Mouse (Mus musculus): ENCODE data around the gene 1520401A03Rik. TPM values are rescaled to one million over a fixed set of nuclear protein-coding genes. Genes with fewer than 3 reads are reported as not detected.

Gene 1520401A03Rik
- polyA plus RNA-seq, 1 experiment from 2014 or later, result 0.05 TPM

- H3K9ac ChIP-seq, result 0 out of 2 replicates have a peak overlapping the region, but pooled peaks have one; percentile 2
- H3K4me2 ChIP-seq, result peak overlapping the region; percentile 38
- ATAC-seq (ENCODE audit: low read depth) (no peak), DNase-seq (no peak)
- peaks cover 42% of the 10 kb centered on the region for H3K27me3 ChIP-seq
- H3K4me1 ChIP-seq (replicated peaks), result peaks cover 20% of the 10 kb centered on the region
- H3K9me3 ChIP-seq (replicated peaks), result no peaks in the 10 kb centered on the region
- 64% methylated on average over 11 of the region's 11 CpGs for WGBS (ENCODE audit: insufficient replicate concordance)
- peak overlapping the region; percentile 21 for H3K4me3 ChIP-seq (replicated peaks)
- H3K36me3 ChIP-seq, result peaks cover 5% of the 10 kb centered on the region; the same call in 1 of the 2 replicates
- no peak overlapping the region for H3K27ac ChIP-seq
These were observed 27.0 kb upstream of the 1520401A03Rik start for GRCm38 (mm10) chr17:23749400-23750191.

GRCm38 (mm10) chr17:23748631-23749391 lies 26.2 kb upstream of the 1520401A03Rik start:
- Histone ChIP-seq H3K9ac (0 out of 2 replicates have a peak overlapping the region, but pooled peaks have one; percentile 2), H3K4me1 (replicated peaks) (peaks cover 20% of the 10 kb centered on the region), H3K27ac (no peak overlapping the region), H3K36me3 (peaks cover 5% of the 10 kb centered on the region; the same call in 1 of the 2 replicates), H3K9me3 (replicated peaks) (no peaks in the 10 kb centered on the region), H3K27me3 (peaks cover 50% of the 10 kb centered on the region), H3K4me2 (peak overlapping the region; percentile 38), H3K4me3 (replicated peaks) (peak overlapping the region; percentile 21)
- DNase-seq (peak; percentile 60), ATAC-seq (ENCODE audit: low read depth) (peak; percentile 11; the same call in 1 of the 2 replicates)
- WGBS (ENCODE audit: insufficient replicate concordance), result 24% methylated on average over 10 of the region's 10 CpGs

GRCm38 (mm10) chr17:23748026-23748425 lies 25.4 kb upstream of the 1520401A03Rik start:
- no peak for DNase-seq
- ATAC-seq (ENCODE audit: low read depth), result no peak

GRCm38 (mm10) chr17:23747471-23747870 lies 24.9 kb upstream of the 1520401A03Rik start:
- ATAC-seq (ENCODE audit: low read depth) (no peak), DNase-seq (no peak)
- H3K4me3 ChIP-seq (replicated peaks), result no peak overlapping the region
- no peak overlapping the region for H3K9ac ChIP-seq
- H3K4me1 ChIP-seq (replicated peaks), result peaks cover 22% of the 10 kb centered on the region
- H3K9me3 ChIP-seq (replicated peaks), result no peaks in the 10 kb centered on the region
- H3K27ac ChIP-seq, result no peak overlapping the region
- H3K36me3 ChIP-seq, result peaks cover 3% of the 10 kb centered on the region; the same call in 1 of the 2 replicates
- no peak overlapping the region for H3K4me2 ChIP-seq
- 61% methylated on average over 3 of the region's 3 CpGs for WGBS (ENCODE audit: insufficient replicate concordance)
- peaks cover 63% of the 10 kb centered on the region for H3K27me3 ChIP-seq

More at GRCm38 (mm10) chr17:23748026-23748425, 25.4 kb upstream of the 1520401A03Rik start:
- H3K4me2 ChIP-seq, result no peak overlapping the region
- H3K4me1 ChIP-seq (replicated peaks), result peaks cover 20% of the 10 kb centered on the region
- peaks cover 57% of the 10 kb centered on the region for H3K27me3 ChIP-seq
- H3K4me3 ChIP-seq (replicated peaks), result no peak overlapping the region
- H3K9ac ChIP-seq, result no peak overlapping the region
- no peak overlapping the region for H3K27ac ChIP-seq
- 17% methylated on average over 6 of the region's 6 CpGs for WGBS (ENCODE audit: insufficient replicate concordance)
- H3K9me3 ChIP-seq (replicated peaks), result no peaks in the 10 kb centered on the region
- H3K36me3 ChIP-seq, result peaks cover 5% of the 10 kb centered on the region; the same call in 1 of the 2 replicates

GRCm38 (mm10) chr17:23746767-23747166 lies 24.2 kb upstream of the 1520401A03Rik start:
- H3K4me3 ChIP-seq (replicated peaks), result no peak overlapping the region
- DNase-seq (no peak), ATAC-seq (ENCODE audit: low read depth) (no peak)
- H3K36me3 ChIP-seq, result no peaks in the 10 kb centered on the region
- H3K4me2 ChIP-seq, result no peak overlapping the region
- H3K27me3 ChIP-seq, result peaks cover 70% of the 10 kb centered on the region
- no peak overlapping the region for H3K9ac ChIP-seq
- no peaks in the 10 kb centered on the region for H3K9me3 ChIP-seq (replicated peaks)
- H3K4me1 ChIP-seq (replicated peaks), result peaks cover 30% of the 10 kb centered on the region
- H3K27ac ChIP-seq, result no peak overlapping the region
- 52% methylated on average over 3 of the region's 3 CpGs for WGBS (ENCODE audit: insufficient replicate concordance)

- H3K36me3 ChIP-seq, result no peaks in the 10 kb centered on the region
- H3K4me1 ChIP-seq (replicated peaks), result peaks cover 34% of the 10 kb centered on the region
- peaks cover 75% of the 10 kb centered on the region for H3K27me3 ChIP-seq
- no peak overlapping the region; the same call in 1 of the 2 replicates for H3K4me2 ChIP-seq
- DNase-seq (no peak), ATAC-seq (ENCODE audit: low read depth) (no peak)
- no peak overlapping the region for H3K27ac ChIP-seq
- no peak overlapping the region for H3K9ac ChIP-seq
- H3K4me3 ChIP-seq (replicated peaks), result no peak overlapping the region
- no peaks in the 10 kb centered on the region for H3K9me3 ChIP-seq (replicated peaks)
- WGBS (ENCODE audit: insufficient replicate concordance), result 8% methylated on average over 12 of the region's 12 CpGs
These were observed 23.7 kb upstream of the 1520401A03Rik start for GRCm38 (mm10) chr17:23746311-23746710.

GRCm38 (mm10) chr17:23745301-23746251 lies 23.0 kb upstream of the 1520401A03Rik start, which contains the start of gene Kremen2:
Gene Kremen2 (minus strand): TSS chr17:23745833.
- Histone ChIP-seq H3K4me3 (replicated peaks) (peak within 1 kb of the TSS; percentile 27), H3K9ac (no peak within 1 kb of the TSS), H3K4me2 (peak within 1 kb of the TSS; percentile 45), H3K9me3 (replicated peaks) (no peaks in the 10 kb centered on the region), H3K36me3 (no peaks in the 10 kb centered on the region), H3K27me3 (peaks cover 82% of the 10 kb centered on the region), H3K27ac (no peak within 1 kb of the TSS; the same call in 1 of the 2 replicates), H3K4me1 (replicated peaks) (peaks cover 41% of the 10 kb centered on the region)
- DNase-seq (no peak), ATAC-seq (ENCODE audit: low read depth) (no peak)
- WGBS (ENCODE audit: insufficient replicate concordance), result 3% methylated on average over 43 of the region's 45 CpGs

GRCm38 (mm10) chr17:23744651-23745050 lies 22.1 kb upstream of the 1520401A03Rik start:
- no peak overlapping the region for H3K4me3 ChIP-seq (replicated peaks)
- H3K4me1 ChIP-seq (replicated peaks), result peaks cover 51% of the 10 kb centered on the region
- ATAC-seq (ENCODE audit: low read depth), result no peak
- no peak for DNase-seq
- no peak overlapping the region for H3K4me2 ChIP-seq
- no peak overlapping the region for H3K9ac ChIP-seq
- no peaks in the 10 kb centered on the region for H3K36me3 ChIP-seq
- H3K27ac ChIP-seq, result no peak overlapping the region
- 6% methylated on average over 14 of the region's 14 CpGs for WGBS (ENCODE audit: insufficient replicate concordance)
- no peaks in the 10 kb centered on the region for H3K9me3 ChIP-seq (replicated peaks)
- peaks cover 91% of the 10 kb centered on the region for H3K27me3 ChIP-seq

GRCm38 (mm10) chr17:23744076-23744475 lies 21.5 kb upstream of the 1520401A03Rik start:
- DNase-seq (no peak), ATAC-seq (ENCODE audit: low read depth) (no peak)
- Histone ChIP-seq H3K36me3 (no peaks in the 10 kb centered on the region), H3K4me1 (replicated peaks) (peaks cover 54% of the 10 kb centered on the region), H3K9ac (no peak overlapping the region), H3K27ac (no peak overlapping the region), H3K4me3 (replicated peaks) (no peak overlapping the region), H3K27me3 (peaks cover 97% of the 10 kb centered on the region), H3K4me2 (no peak overlapping the region), H3K9me3 (replicated peaks) (no peaks in the 10 kb centered on the region)
- 16% methylated on average over 8 of the region's 8 CpGs for WGBS (ENCODE audit: insufficient replicate concordance)

GRCm38 (mm10) chr17:23742941-23743340 lies 20.4 kb upstream of the 1520401A03Rik start:
- H3K4me3 ChIP-seq (replicated peaks), result 0 out of 2 replicates have a peak overlapping the region, but pooled peaks have one; percentile 12
- H3K9ac ChIP-seq, result no peak overlapping the region
- WGBS (ENCODE audit: insufficient replicate concordance), result 46% methylated on average over 12 of the region's 12 CpGs
- no peaks in the 10 kb centered on the region for H3K9me3 ChIP-seq (replicated peaks)
- DNase-seq (no peak), ATAC-seq (ENCODE audit: low read depth) (no peak)
- no peak overlapping the region for H3K27ac ChIP-seq
- peaks cover 58% of the 10 kb centered on the region for H3K4me1 ChIP-seq (replicated peaks)
- H3K4me2 ChIP-seq, result no peak overlapping the region
- no peaks in the 10 kb centered on the region for H3K36me3 ChIP-seq
- H3K27me3 ChIP-seq, result peaks cover 99% of the 10 kb centered on the region

Data from liver, embryonic 13.5 days (tissue).